In the genomic region with DNA sequence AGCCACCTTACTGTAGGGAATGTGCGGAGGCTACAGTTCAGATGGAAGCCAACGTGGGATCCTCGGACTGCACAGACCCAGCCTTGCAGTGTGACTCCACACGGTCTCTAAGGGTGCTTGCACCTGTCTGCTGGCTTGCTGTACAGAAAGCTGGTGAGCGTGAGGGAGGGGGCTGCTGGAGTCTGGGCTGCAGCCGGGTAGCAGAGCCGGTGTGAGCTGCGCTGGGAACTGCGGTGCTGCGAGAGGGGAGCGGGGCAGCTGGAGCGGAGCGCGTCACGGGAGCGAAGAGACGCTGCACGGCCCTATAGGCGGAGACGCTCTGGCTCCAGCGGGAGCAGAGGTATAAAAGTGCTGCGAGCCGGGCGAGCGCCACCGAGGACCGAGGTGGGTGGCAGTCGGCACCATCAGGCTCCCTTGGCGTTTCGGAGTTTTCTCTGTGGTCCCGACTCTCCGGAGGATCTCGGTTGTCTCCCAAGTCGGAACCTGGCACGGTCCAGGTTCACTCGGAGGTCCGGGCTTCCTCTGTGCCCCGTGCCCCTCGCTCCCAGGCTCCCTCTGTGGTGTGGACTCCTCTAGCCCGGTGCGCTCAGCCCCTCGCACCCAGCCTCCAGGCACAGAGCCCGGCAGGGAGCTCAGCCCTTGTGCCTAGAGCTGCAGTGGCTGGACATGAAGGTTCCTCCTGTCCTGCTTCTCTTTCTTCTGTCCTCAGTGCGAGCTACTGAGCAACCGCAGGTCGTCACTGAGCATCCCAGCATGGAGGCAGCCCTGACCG, we compare ENCODE assay signal across 8 mouse cellular contexts. TPM values are rescaled to one million over a fixed set of nuclear protein-coding genes. Genes with fewer than 3 reads are reported as not detected.
DNase-seq lines count a peak whose midpoint lies in the region; ATAC-seq and TF ChIP-seq lines count a peak whose summit lies in the region.

TSS of gene Gpr83 (plus strand) at position 343 of the 772 bp plus-strand sequence.

- peak within 1 kb of the TSS; percentile 45 for H3K4me3 ChIP-seq in kidney, embryonic 16.5 days (ENCODE audit: low read length)
- H3K4me3 ChIP-seq in bone marrow macrophage, adult 2 months (ENCODE audit: insufficient read depth, low read length): peak within 1 kb of the TSS; percentile 44
- peak within 1 kb of the TSS; percentile 41 for H3K4me3 ChIP-seq in stomach, embryonic 16.5 days (replicated peaks; ENCODE audit: low read length)

- peak; percentile 92 for ATAC-seq in kidney, embryonic 16.5 days (ENCODE audit: low FRiP score, low TSS enrichment)
- ATAC-seq in granulocyte monocyte progenitor cell, adult 5-6 weeks (replicated peaks; ENCODE audit: poor library complexity, severe bottlenecking): peak; percentile 54
- peak; percentile 73; the same call in 1 of the 2 replicates for ATAC-seq in stomach, embryonic 16.5 days (ENCODE audit: insufficient read depth, low FRiP score)

- peaks cover 33% of the 10 kb centered on the region for H3K27me3 ChIP-seq in kidney, embryonic 16.5 days (ENCODE audit: insufficient read depth, low read length)
- peaks cover 31% of the 10 kb centered on the region for H3K27me3 ChIP-seq in stomach, embryonic 16.5 days (ENCODE audit: control insufficient read depth, insufficient read depth, low read length)

- H3K4me2 ChIP-seq in kidney, embryonic 16.5 days (replicated peaks; ENCODE audit: low read depth, low read length): peak within 1 kb of the TSS; percentile 67
- H3K4me2 ChIP-seq in stomach, embryonic 16.5 days (ENCODE audit: low read depth, low read length): peak within 1 kb of the TSS; percentile 75

- no peak within 1 kb of the TSS for H3K27ac ChIP-seq in kidney, embryonic 16.5 days (ENCODE audit: low read length)
- no peak within 1 kb of the TSS for H3K27ac ChIP-seq in bone marrow macrophage, adult 2 months (ENCODE audit: insufficient read depth, low read depth, low read length)
- no peak within 1 kb of the TSS for H3K27ac ChIP-seq in stomach, embryonic 16.5 days (ENCODE audit: low read length)

- no peak for TF ChIP-seq CTCF in bone marrow macrophage, adult 2 months (IDR thresholded peaks at IDR 0.05; ENCODE audit: low read depth, low read length)

- H3K4me1 ChIP-seq in kidney, embryonic 16.5 days (ENCODE audit: insufficient read depth, low read length): peaks cover 4% of the 10 kb centered on the region
- no peaks in the 10 kb centered on the region for H3K4me1 ChIP-seq in bone marrow macrophage, adult 2 months (ENCODE audit: control insufficient read depth, insufficient read depth, low read length)
- peaks cover 5% of the 10 kb centered on the region; the same call in 1 of the 2 replicates for H3K4me1 ChIP-seq in stomach, embryonic 16.5 days (ENCODE audit: control insufficient read depth, insufficient read depth, low read length)

- peak within 1 kb of the TSS; percentile 55 for H3K9ac ChIP-seq in kidney, embryonic 16.5 days (replicated peaks; ENCODE audit: low read length)
- H3K9ac ChIP-seq in stomach, embryonic 16.5 days (ENCODE audit: low read length): peak within 1 kb of the TSS; percentile 49; the same call in 1 of the 2 replicates

- H3K9me3 ChIP-seq in kidney, embryonic 16.5 days (ENCODE audit: low read length): no peaks in the 10 kb centered on the region
- no peaks in the 10 kb centered on the region for H3K9me3 ChIP-seq in stomach, embryonic 16.5 days (replicated peaks; ENCODE audit: control insufficient read depth, low read length)

- TF ChIP-seq POLR2A in bone marrow macrophage, adult 2 months (IDR thresholded peaks at IDR 0.05; ENCODE audit: borderline replicate concordance, low read depth, low read length): no peak

- H3K36me3 ChIP-seq in kidney, embryonic 16.5 days (ENCODE audit: insufficient read depth, low read length): no peaks in the 10 kb centered on the region
- H3K36me3 ChIP-seq in stomach, embryonic 16.5 days (ENCODE audit: control insufficient read depth, insufficient read depth, low read length): no peaks in the 10 kb centered on the region

- 2% methylated on average over 47 of the region's 47 CpGs for WGBS in kidney, embryonic 16.5 days
- WGBS in stomach, embryonic 16.5 days: 3% methylated on average over 47 of the region's 47 CpGs

- DNase-seq in kidney, adult 8-10 months: no peak
- no peak for DNase-seq in layer of hippocampus, postnatal 14 days (ENCODE audit: low spot score in 2 of 2)
- peak; percentile 75 for DNase-seq in mesoderm, embryonic 11.5 days (ENCODE audit: low read depth, low spot score)
- DNase-seq in ovary, postnatal 10 days (ENCODE audit: low spot score): no peak

RNA-seq across cellular contexts. Expression of gene Gpr83, which starts in this region (rescaled TPM):
- polyA plus RNA-seq in kidney, embryonic 16.5 days (2015; fragmentation: Nextera tagmentation; extraction: Ambion mirVana): 0.49 and 0.53 TPM in 2 replicates
- polyA plus RNA-seq in bone marrow macrophage, adult 2 months (2012; ENCODE audit: insufficient read depth, insufficient read length, missing spikeins): not detected in 2 replicates
- total RNA-seq in granulocyte monocyte progenitor cell, adult 5-6 weeks (2014; fragmentation: Nextera tagmentation): not detected in 2 replicates
- total RNA-seq in granulocyte monocyte progenitor cell, adult 5-6 weeks (2017): 0.05 TPM in 1 of 2 replicates, not detected in the other
- total RNA-seq in layer of hippocampus, postnatal 14 days (2021): 10 to 100 TPM; 12.1 to 13.3 TPM
- 0.36 and 0.65 TPM in 2 replicates for polyA plus RNA-seq in stomach, embryonic 16.5 days (2015; fragmentation: Nextera tagmentation; extraction: Ambion mirVana)

Comparison
In these comparisons a context has a peak if more than half of its experiments do, and no peak if none do; other contexts are left out.
1. RNA of gene Gpr83 (total RNA-seq): 12.1 to 13.3 TPM in layer of hippocampus, postnatal 14 days; 0.05 TPM in granulocyte monocyte progenitor cell, adult 5-6 weeks; every median in the first group is over 10 times any median in the second.
2. Peak in ATAC-seq, H3K4me3 ChIP-seq, H3K9ac ChIP-seq and H3K4me2 ChIP-seq in kidney, embryonic 16.5 days; RNA of the gene not detected or under 1 TPM.
3. Peak in ATAC-seq in granulocyte monocyte progenitor cell, adult 5-6 weeks; RNA of the gene not detected or under 1 TPM.
4. Peak in ATAC-seq, H3K4me3 ChIP-seq, H3K9ac ChIP-seq and H3K4me2 ChIP-seq in stomach, embryonic 16.5 days; RNA of the gene not detected or under 1 TPM.
5. Peak in every context shown above with its lines, with median percentiles within 50 percentile points of each other: ATAC-seq and H3K4me3 ChIP-seq.